Comparison of ENCODE assay signal across 9 mouse cellular contexts in the genomic region with DNA sequence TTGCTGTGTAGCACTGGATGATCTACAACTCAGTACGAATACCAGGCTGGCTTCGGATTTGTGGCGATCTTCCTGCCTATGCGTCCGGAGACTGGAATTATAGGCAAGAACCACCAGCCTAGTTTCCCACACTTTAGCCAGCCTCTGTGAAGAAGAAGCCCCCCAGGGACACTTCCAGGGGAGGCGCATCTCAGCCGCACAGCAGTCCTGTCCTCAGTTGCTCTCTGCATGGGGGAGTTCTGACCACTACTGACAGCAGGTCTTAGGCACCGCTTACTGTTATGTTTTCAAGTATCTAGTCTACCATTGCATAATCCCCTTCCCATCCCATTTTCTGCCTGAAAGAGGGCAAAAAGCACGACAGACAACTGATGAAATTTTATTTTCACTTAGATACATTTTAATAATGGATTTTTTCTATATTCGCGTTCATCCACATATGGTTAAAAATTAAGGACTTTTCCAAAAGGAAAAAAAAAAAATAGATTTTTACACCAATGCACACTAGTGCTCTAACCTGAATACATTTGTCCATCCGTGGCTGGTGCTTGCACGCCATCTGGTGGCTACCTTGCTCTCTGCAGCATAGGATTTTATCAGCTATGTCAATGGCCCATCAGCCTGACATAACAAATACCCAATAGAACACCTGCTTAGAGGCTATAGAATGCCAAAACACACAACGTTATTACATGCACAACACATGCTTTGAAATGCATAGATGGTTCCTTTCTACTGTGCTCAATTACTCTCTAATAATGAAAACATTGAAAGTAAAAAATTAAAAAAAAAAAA. TPM values are rescaled to one million over a fixed set of nuclear protein-coding genes. Genes with fewer than 3 reads are reported as not detected.
DNase-seq lines count a peak whose midpoint lies in the region; ATAC-seq and TF ChIP-seq lines count a peak whose summit lies in the region.
"Had no signal": no experiment of that assay in that cellular context is flagged by ENCODE, and none has a peak within 500 bp of the region (broad histone marks: within the 10 kb centered on the region; RNA-seq: fewer than 3 reads in every experiment).

No protein-coding gene starts in this region.

- H3K27ac ChIP-seq in left cerebral cortex, adult 2 months, result no peak overlapping the region
- no peak overlapping the region for H3K27ac ChIP-seq in midbrain, embryonic 11.5 days (ENCODE audit: low read depth, low read length)

- TF ChIP-seq CTCF in left cerebral cortex, adult 2 months (IDR thresholded peaks at IDR 0.05), result peak; percentile 99

- 35% methylated on average over 14 of the region's 14 CpGs for WGBS in midbrain, embryonic 11.5 days

- H3K4me2 ChIP-seq in midbrain, embryonic 11.5 days, result no peak overlapping the region

- H3K4me1 ChIP-seq in midbrain, embryonic 11.5 days (ENCODE audit: control insufficient read depth, insufficient read depth, low read length), result no peaks in the 10 kb centered on the region
- H3K4me1 ChIP-seq: megakaryocyte, embryonic 14.5 days had no signal

- no peaks in the 10 kb centered on the region for H3K27me3 ChIP-seq in midbrain, embryonic 11.5 days (ENCODE audit: control insufficient read depth, insufficient read depth, low read length)

- intact Hi-C loops in left cerebral cortex, adult 2 months (cut with DNase I), result loop anchor here (1.0 kb wide), 1 partner anchor 196 kb away; no protein-coding TSS in a partner anchor

- ATAC-seq in inflammation-experienced regulatory T-cells, adult 6 months, result peak; percentile 90
- ATAC-seq in midbrain, embryonic 11.5 days (ENCODE audit: low FRiP score), result peak; percentile 81
- no peak for ATAC-seq in erythroblast, adult 5-6 weeks (replicated peaks; ENCODE audit: low FRiP score, poor library complexity, severe bottlenecking)

- no peaks in the 10 kb centered on the region for H3K9me3 ChIP-seq in midbrain, embryonic 11.5 days (ENCODE audit: control insufficient read depth, low read length)

- no peak overlapping the region for H3K9ac ChIP-seq in midbrain, embryonic 11.5 days (ENCODE audit: low read length)

- H3K36me3 ChIP-seq in midbrain, embryonic 11.5 days (ENCODE audit: control insufficient read depth, insufficient read depth, low read length), result no peaks in the 10 kb centered on the region

- no peak overlapping the region for H3K4me3 ChIP-seq in left cerebral cortex, adult 2 months
- no peak overlapping the region for H3K4me3 ChIP-seq in midbrain, embryonic 11.5 days (ENCODE audit: low read depth, low read length)
- H3K4me3 ChIP-seq: megakaryocyte, embryonic 14.5 days had no signal

- peak; percentile 67 for DNase-seq in R1 (ENCODE audit: low read depth, low spot score)
- peak; percentile 67 for DNase-seq in cerebellum, adult 9-10 months
- peak; percentile 83 to 90 for DNase-seq in frontal cortex, postnatal 25 days (ENCODE audit: low spot score in 2 of 2)
- DNase-seq in left cerebral cortex, adult 2 months (ENCODE audit: extremely low spot score in 1 of 2, low spot score in 2 of 2), result peak; percentile 81 to 88
- peak; percentile 98 for DNase-seq in midbrain, embryonic 11.5 days (ENCODE audit: low spot score, missing footprints)
- DNase-seq in right cerebral cortex, postnatal 4 days, result peak; percentile 86

RNA-seq across cellular contexts. Expression of a gene that starts 10.1 kb away (rescaled TPM):
- polyA plus RNA-seq in inflammation-experienced regulatory T-cells, adult 6 months (2017; shearing (Covaris generic)), result 1 to 10 TPM in 2 of 3 experiments, under 1 TPM in 1; 0.36 to 1.7 (median 1.0) TPM
- total RNA-seq in left cerebral cortex, adult 2 months (2021), result 10 to 100 TPM; 16.2 to 16.4 TPM
- 11.6 and 12.7 TPM in 2 replicates for polyA plus RNA-seq in midbrain, embryonic 11.5 days (2014; fragmentation: Nextera tagmentation; extraction: Ambion mirVana)
- 0.38 and 0.63 TPM in 2 replicates for total RNA-seq in erythroblast, adult 5-6 weeks (2015; ENCODE audit: low replicate concordance)
- total RNA-seq in erythroblast, adult 5-6 weeks (2017; ENCODE audit: low replicate concordance), result 0.70 TPM in 1 of 2 replicates, not detected in the other

Comparison
In these comparisons a context has a peak if more than half of its experiments do, and no peak if none do; other contexts are left out.
1. RNA of a gene that starts 10.1 kb away (total RNA-seq): 16.2 to 16.4 TPM in left cerebral cortex, adult 2 months; 0.38 to 0.70 TPM in erythroblast, adult 5-6 weeks; every median in the first group is over 10 times any median in the second.
2. Peak in every context shown above with its lines, with median percentiles within 50 percentile points of each other: DNase-seq.